Mouse (Mus musculus) limb, embryonic 11.5 days (tissue): ENCODE measurements around the gene Ftl1. TPM values are rescaled to one million over a fixed set of nuclear protein-coding genes. Genes with fewer than 3 reads are reported as not detected.

Source experiments
- ATAC-seq: fragments of 200-750 bp; cut with Nextera tagmentation; 2 replicates; pipeline ENCODE4 v1.8.0; 2017; ENCODE audit warnings: low read depth; ENCODE audit not compliant: insufficient number of reproducible peaks, low FRiP score, low TSS enrichment
- DNase-seq: peaks from one replicate; pipeline ENCODE4 v3.0.0-alpha.2; 2015; ENCODE audit warnings: low spot score
- H3K27ac ChIP-seq: fragments of 300-500 bp; sonication (generic); replicated peaks from 2 replicates; pipeline ENCODE4 v1.5.1; 2014; ENCODE audit warnings: low read depth, mild to moderate bottlenecking, low read length
- H3K27me3 ChIP-seq: fragments of 300-500 bp; sonication (generic); 2 replicates; pipeline ENCODE4 v1.6.1; 2014; ENCODE audit warnings: mild to moderate bottlenecking, low read length, mixed read lengths; ENCODE audit not compliant: control insufficient read depth, insufficient read depth
- H3K36me3 ChIP-seq: fragments of 300-500 bp; sonication (generic); 2 replicates; pipeline ENCODE4 v1.6.1; 2014; ENCODE audit warnings: mild to moderate bottlenecking, low read length, moderate library complexity, mixed read lengths; ENCODE audit not compliant: control insufficient read depth, insufficient read depth
- H3K4me1 ChIP-seq: fragments of 300-500 bp; sonication (generic); 2 replicates; pipeline ENCODE4 v1.6.1; 2014; ENCODE audit warnings: low read length, mixed read lengths; ENCODE audit not compliant: control insufficient read depth, insufficient read depth
- H3K4me2 ChIP-seq: fragments of 300-500 bp; sonication (generic); 2 replicates; pipeline ENCODE4 v1.6.1; 2014; ENCODE audit warnings: low read depth, mild to moderate bottlenecking, moderate library complexity; ENCODE audit not compliant: severe bottlenecking
- H3K4me3 ChIP-seq: fragments of 300-500 bp; sonication (generic); 2 replicates; pipeline ENCODE4 v1.5.1; 2014; ENCODE audit warnings: low read depth, low read length
- H3K9ac ChIP-seq: fragments of 300-500 bp; sonication (generic); 2 replicates; pipeline ENCODE4 v1.6.1; 2014; ENCODE audit warnings: mild to moderate bottlenecking, low read length
- H3K9me3 ChIP-seq: fragments of 300-500 bp; sonication (generic); 2 replicates; pipeline ENCODE4 v1.6.1; 2016; ENCODE audit warnings: low read length; ENCODE audit not compliant: control insufficient read depth
- WGBS: fragments of 180-500 bp; shearing (Covaris S2); extraction: QIAGEN DNeasy Blood & Tissue Kit; methylation state at CpG from one replicate; pipeline ENCODE4 v1.1.7; 2014; 5-methylcytosine and 5-hydroxymethylcytosine counted together
- polyA plus RNA-seq: library from polyadenylated mRNA; unstranded; fragments of >200 nt; fragmentation: Nextera tagmentation; extraction: Ambion mirVana; gene quantifications from 2 replicates; pipeline ENCODE4 v1.2.1, GENCODE M21; 2014

The Ftl1 gene
- polyA plus RNA-seq, 1 experiment from 2014 or later = 5,046 TPM

- DNase-seq (no peak), ATAC-seq (no peak)
- Histone ChIP-seq H3K27me3 (no peaks in the 10 kb centered on the region), H3K9me3 (no peaks in the 10 kb centered on the region), H3K4me2 (no peak overlapping the region), H3K36me3 (peaks cover 22% of the 10 kb centered on the region), H3K4me3 (no peak overlapping the region), H3K9ac (no peak overlapping the region; the same call in 1 of the 2 replicates), H3K27ac (peak overlapping the region; percentile 70), H3K4me1 (peaks cover 31% of the 10 kb centered on the region)
- WGBS = 47% methylated on average over 5 of the region's 5 CpGs
These were observed 1.6 kb upstream of the Ftl1 start for GRCm38 (mm10) chr7:45461326-45461725.

GRCm38 (mm10) chr7:45460860-45461314, 1.2 kb upstream of the Ftl1 start:
- DNase-seq (peak; percentile 60), ATAC-seq (no peak)
- peak overlapping the region; percentile 70 for H3K27ac ChIP-seq
- 25% methylated on average over 13 of the region's 13 CpGs for WGBS
- H3K9ac ChIP-seq = no peak overlapping the region
- H3K4me2 ChIP-seq = no peak overlapping the region
- peaks cover 27% of the 10 kb centered on the region for H3K4me1 ChIP-seq
- no peaks in the 10 kb centered on the region for H3K9me3 ChIP-seq
- no peak overlapping the region for H3K4me3 ChIP-seq
- no peaks in the 10 kb centered on the region for H3K27me3 ChIP-seq
- H3K36me3 ChIP-seq = peaks cover 25% of the 10 kb centered on the region

- Histone ChIP-seq H3K9me3 (no peaks in the 10 kb centered on the region), H3K27me3 (no peaks in the 10 kb centered on the region), H3K9ac (peak overlapping the region; percentile 53), H3K4me1 (peaks cover 23% of the 10 kb centered on the region), H3K36me3 (peaks cover 25% of the 10 kb centered on the region), H3K4me3 (peak overlapping the region; percentile 73), H3K27ac (no peak overlapping the region), H3K4me2 (peak overlapping the region; percentile 45)
- WGBS = 77% methylated on average over 7 of the region's 7 CpGs
- ATAC-seq = no peak
- DNase-seq = no peak
These were observed 693 bp upstream of the Ftl1 start for GRCm38 (mm10) chr7:45460377-45460776.

GRCm38 (mm10) chr7:45458748-45459563, 728 bp downstream of the Ftl1 start:
- peaks cover 28% of the 10 kb centered on the region; the same call in 1 of the 2 replicates for H3K36me3 ChIP-seq
- WGBS = under 1% methylated on average over 41 of the region's 43 CpGs
- peak overlapping the region; percentile 67 for H3K4me2 ChIP-seq
- no peaks in the 10 kb centered on the region for H3K27me3 ChIP-seq
- DNase-seq (peak; percentile 93), ATAC-seq (peak; percentile 61)
- peak overlapping the region; percentile 86 for H3K9ac ChIP-seq
- H3K27ac ChIP-seq = peak overlapping the region; percentile 90
- H3K4me3 ChIP-seq = peak overlapping the region; percentile 73
- no peaks in the 10 kb centered on the region for H3K9me3 ChIP-seq
- peaks cover 23% of the 10 kb centered on the region for H3K4me1 ChIP-seq

- Histone ChIP-seq H3K4me3 (peak overlapping the region; percentile 73), H3K9me3 (no peaks in the 10 kb centered on the region), H3K27me3 (no peaks in the 10 kb centered on the region), H3K27ac (no peak overlapping the region), H3K4me2 (peak overlapping the region; percentile 67), H3K36me3 (peaks cover 26% of the 10 kb centered on the region; the same call in 1 of the 2 replicates), H3K9ac (peak overlapping the region; percentile 13; the same call in 1 of the 2 replicates), H3K4me1 (peaks cover 23% of the 10 kb centered on the region)
- WGBS = 73% methylated on average over 9 of the region's 10 CpGs
- DNase-seq (no peak), ATAC-seq (no peak)
These were observed 2.3 kb downstream of the Ftl1 start for GRCm38 (mm10) chr7:45457204-45458060.

GRCm38 (mm10) chr7:45456721-45457203, 2.9 kb downstream of the Ftl1 start:
- Histone ChIP-seq H3K27me3 (no peaks in the 10 kb centered on the region), H3K36me3 (peaks cover 26% of the 10 kb centered on the region; the same call in 1 of the 2 replicates), H3K9ac (no peak overlapping the region), H3K4me2 (peak overlapping the region; percentile 20), H3K4me3 (no peak overlapping the region), H3K4me1 (peaks cover 23% of the 10 kb centered on the region), H3K27ac (no peak overlapping the region), H3K9me3 (no peaks in the 10 kb centered on the region)
- ATAC-seq (no peak), DNase-seq (no peak)
- WGBS = 59% methylated on average over 9 of the region's 9 CpGs

GRCm38 (mm10) chr7:45455932-45456696, 3.6 kb downstream of the Ftl1 start:
- Histone ChIP-seq H3K36me3 (peaks cover 26% of the 10 kb centered on the region; the same call in 1 of the 2 replicates), H3K4me2 (no peak overlapping the region), H3K4me3 (no peak overlapping the region), H3K27me3 (no peaks in the 10 kb centered on the region), H3K9me3 (no peaks in the 10 kb centered on the region), H3K27ac (no peak overlapping the region), H3K9ac (no peak overlapping the region), H3K4me1 (peaks cover 20% of the 10 kb centered on the region)
- no peak for ATAC-seq
- DNase-seq = no peak
- 73% methylated on average over 13 of the region's 13 CpGs for WGBS
